Mouse (Mus musculus) yolk sac, embryonic 10.5 days (tissue): Measurements from ENCODE around the gene Grap2.

Experiments
- DNase-seq: peaks from one replicate; pipeline ENCODE4 v3.0.0-alpha.2; 2017; ENCODE audit warnings: low spot score

The Grap2 gene

GRCm38 (mm10) chr15:80683990-80684389 lies 111.6 kb downstream of the Grap2 start:
- no peak for DNase-seq

GRCm38 (mm10) chr15:80684786-80685602 lies 112.6 kb downstream of the Grap2 start:
- no peak for DNase-seq

GRCm38 (mm10) chr15:80685603-80685895 lies 113.2 kb downstream of the Grap2 start:
- DNase-seq = no peak

- DNase-seq = no peak
Observed at GRCm38 (mm10) chr15:80688536-80688935, 116.1 kb downstream of the Grap2 start.

GRCm38 (mm10) chr15:80693492-80693891 lies 121.1 kb downstream of the Grap2 start:
- DNase-seq = no peak

- no peak for DNase-seq
Observed at GRCm38 (mm10) chr15:80694125-80694910, 121.9 kb downstream of the Grap2 start.

GRCm38 (mm10) chr15:80697564-80697963 lies 125.2 kb downstream of the Grap2 start:
- DNase-seq = no peak

- DNase-seq = no peak
Observed at GRCm38 (mm10) chr15:80701481-80702257, 129.3 kb downstream of the Grap2 start.
